Mouse (Mus musculus): ENCODE results near the gene Olfr459.

The Olfr459 gene

GRCm38 (mm10) chr6:41775077-41775476 is at the start of gene Olfr459:
Olfr459 (minus strand) TSS chr6:41775177.
- DNase-seq, result no peak

- no peak for DNase-seq
Observed at GRCm38 (mm10) chr6:41824086-41824485, 49.1 kb upstream of the Olfr459 start.

GRCm38 (mm10) chr6:41786700-41787099 is 11.7 kb upstream of the Olfr459 start:
- no peak for DNase-seq

- no peak for DNase-seq
Observed at GRCm38 (mm10) chr6:41775721-41776120, 744 bp upstream of the Olfr459 start.

GRCm38 (mm10) chr6:41769872-41770271 is 5.1 kb downstream of the Olfr459 start:
- no peak for DNase-seq

- DNase-seq, result no peak
Observed at GRCm38 (mm10) chr6:41764306-41764705, 10.7 kb downstream of the Olfr459 start.

GRCm38 (mm10) chr6:41762370-41762757 is 12.6 kb downstream of the Olfr459 start:
- DNase-seq, result no peak

- DNase-seq, result peak; percentile 37
Observed at GRCm38 (mm10) chr6:41761702-41762369, 13.1 kb downstream of the Olfr459 start.

- DNase-seq, result no peak
Observed at GRCm38 (mm10) chr6:41759618-41760017, 15.4 kb downstream of the Olfr459 start.

- no peak for DNase-seq
Observed at GRCm38 (mm10) chr6:41758421-41758820, 16.6 kb downstream of the Olfr459 start.

GRCm38 (mm10) chr6:41757199-41757598 is 17.8 kb downstream of the Olfr459 start:
- no peak for DNase-seq

GRCm38 (mm10) chr6:41754626-41755025 is 20.4 kb downstream of the Olfr459 start:
- DNase-seq, result no peak

- no peak for DNase-seq
Observed at GRCm38 (mm10) chr6:41744664-41745392, 30.1 kb downstream of the Olfr459 start.

GRCm38 (mm10) chr6:41741101-41741500 is 33.9 kb downstream of the Olfr459 start:
- DNase-seq, result no peak

GRCm38 (mm10) chr6:41734719-41735470 is 40.1 kb downstream of the Olfr459 start:
- no peak for DNase-seq

GRCm38 (mm10) chr6:41727989-41728609 is 46.9 kb downstream of the Olfr459 start:
- DNase-seq, result no peak

- no peak for DNase-seq
Observed at GRCm38 (mm10) chr6:41721430-41721829, 53.5 kb downstream of the Olfr459 start.
